ENCODE assay signal across 13 mouse cellular contexts in the genomic region with DNA sequence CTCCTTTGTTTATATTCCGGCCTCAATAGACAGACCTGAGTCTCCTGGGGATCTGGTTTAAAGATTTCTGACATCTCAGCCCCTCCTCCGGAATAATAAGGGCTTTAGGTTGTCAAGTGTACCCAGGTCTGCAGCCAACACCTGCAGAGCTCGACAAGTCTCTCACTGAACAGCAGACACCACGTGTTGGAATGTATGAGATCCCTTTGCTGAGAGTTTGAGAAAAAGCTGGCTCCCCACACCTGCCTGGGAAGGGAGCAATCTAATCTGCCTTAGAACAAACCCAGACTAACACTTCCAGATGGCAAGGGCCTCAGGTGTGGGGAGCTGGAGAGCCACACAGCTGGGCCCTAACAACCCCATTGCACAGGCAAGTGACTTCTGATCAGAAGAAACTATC.
DNase-seq lines count a peak whose midpoint lies in the region; ATAC-seq and TF ChIP-seq lines count a peak whose summit lies in the region.
"Had no signal": no experiment of that assay in that cellular context is flagged by ENCODE, and none has a peak within 500 bp of the region (broad histone marks: within the 10 kb centered on the region; RNA-seq: fewer than 3 reads in every experiment).

No protein-coding gene starts in this region.

- H3K27me3 ChIP-seq in midbrain, embryonic 11.5 days (ENCODE audit: control insufficient read depth, insufficient read depth, low read length) = no peaks in the 10 kb centered on the region
- H3K27me3 ChIP-seq in midbrain, postnatal 0 days (ENCODE audit: insufficient read depth, low read length) = no peaks in the 10 kb centered on the region
- no peaks in the 10 kb centered on the region for H3K27me3 ChIP-seq in intestine, embryonic 15.5 days (replicated peaks)
- H3K27me3 ChIP-seq in stomach, embryonic 16.5 days (ENCODE audit: control insufficient read depth, insufficient read depth, low read length) = no peaks in the 10 kb centered on the region
- no peaks in the 10 kb centered on the region for H3K27me3 ChIP-seq in hindbrain, embryonic 10.5 days (ENCODE audit: insufficient read depth, poor library complexity, severe bottlenecking)

- H3K36me3 ChIP-seq in midbrain, embryonic 11.5 days (ENCODE audit: control insufficient read depth, insufficient read depth, low read length) = no peaks in the 10 kb centered on the region
- no peaks in the 10 kb centered on the region for H3K36me3 ChIP-seq in midbrain, postnatal 0 days (ENCODE audit: insufficient read depth, low read length)
- H3K36me3 ChIP-seq in intestine, embryonic 15.5 days = no peaks in the 10 kb centered on the region
- H3K36me3 ChIP-seq in stomach, embryonic 16.5 days (ENCODE audit: control insufficient read depth, insufficient read depth, low read length) = no peaks in the 10 kb centered on the region
- no peaks in the 10 kb centered on the region for H3K36me3 ChIP-seq in hindbrain, embryonic 10.5 days

- peak; percentile 83 for DNase-seq in midbrain, embryonic 11.5 days (ENCODE audit: low spot score, missing footprints)
- no peak for DNase-seq in midbrain, postnatal 0 days (ENCODE audit: low spot score)
- DNase-seq in yolk sac, embryonic 10.5 days (ENCODE audit: low spot score) = peak; percentile 19
- DNase-seq in embryo, embryonic 10 days (ENCODE audit: low spot score) = no peak
- no peak for DNase-seq in hindbrain, embryonic 10.5 days (ENCODE audit: low spot score)
- DNase-seq: cerebellum, adult 8-10 months; kidney, postnatal 10 days; left cerebral cortex, postnatal 4 days; midbrain, embryonic 14.5 days; right cerebral cortex, postnatal 25 days had no signal

- 30% methylated on average over 4 of the region's 4 CpGs for WGBS in midbrain, embryonic 11.5 days
- WGBS in midbrain, postnatal 0 days = 23% methylated on average over 4 of the region's 4 CpGs
- WGBS in intestine, embryonic 15.5 days = 15% methylated on average over 4 of the region's 4 CpGs
- WGBS in stomach, embryonic 16.5 days = 15% methylated on average over 4 of the region's 4 CpGs
- WGBS in hindbrain, embryonic 10.5 days = 40% methylated on average over 4 of the region's 4 CpGs

- H3K4me3 ChIP-seq in midbrain, embryonic 11.5 days (ENCODE audit: low read depth, low read length) = no peak overlapping the region
- no peak overlapping the region for H3K4me3 ChIP-seq in midbrain, postnatal 0 days (ENCODE audit: low read depth, low read length)
- H3K4me3 ChIP-seq in intestine, embryonic 15.5 days (replicated peaks) = no peak overlapping the region
- no peak overlapping the region for H3K4me3 ChIP-seq in stomach, embryonic 16.5 days (replicated peaks; ENCODE audit: low read length)
- no peak overlapping the region for H3K4me3 ChIP-seq in hindbrain, embryonic 10.5 days

- H3K27ac ChIP-seq in midbrain, embryonic 11.5 days (ENCODE audit: low read depth, low read length) = no peak overlapping the region
- no peak overlapping the region for H3K27ac ChIP-seq in midbrain, postnatal 0 days (ENCODE audit: low read depth, low read length)
- peak overlapping the region; percentile 73 for H3K27ac ChIP-seq in intestine, embryonic 15.5 days
- peak overlapping the region; percentile 91 for H3K27ac ChIP-seq in stomach, embryonic 16.5 days (ENCODE audit: low read length)
- H3K27ac ChIP-seq in hindbrain, embryonic 10.5 days = no peak overlapping the region

- H3K9me3 ChIP-seq in midbrain, embryonic 11.5 days (ENCODE audit: control insufficient read depth, low read length) = no peaks in the 10 kb centered on the region
- no peaks in the 10 kb centered on the region for H3K9me3 ChIP-seq in midbrain, postnatal 0 days (ENCODE audit: low read length)
- no peaks in the 10 kb centered on the region for H3K9me3 ChIP-seq in intestine, embryonic 15.5 days
- H3K9me3 ChIP-seq in stomach, embryonic 16.5 days (replicated peaks; ENCODE audit: control insufficient read depth, low read length) = no peaks in the 10 kb centered on the region
- no peaks in the 10 kb centered on the region for H3K9me3 ChIP-seq in hindbrain, embryonic 10.5 days

- ATAC-seq in midbrain, embryonic 11.5 days (ENCODE audit: low FRiP score) = no peak
- no peak for ATAC-seq in midbrain, postnatal 0 days (ENCODE audit: low FRiP score)
- peak; percentile 59 for ATAC-seq in intestine, embryonic 15.5 days
- ATAC-seq in stomach, embryonic 16.5 days (ENCODE audit: insufficient read depth, low FRiP score) = peak; percentile 61
- ATAC-seq: hindbrain, embryonic 16.5 days had no signal

- no peak for TF ChIP-seq CTCF in midbrain, postnatal 0 days (IDR thresholded peaks at IDR 0.05)

- no peak overlapping the region for H3K4me2 ChIP-seq in midbrain, embryonic 11.5 days
- H3K4me2 ChIP-seq in midbrain, postnatal 0 days (ENCODE audit: low read depth, low read length, poor library complexity, severe bottlenecking) = no peak overlapping the region
- no peak overlapping the region for H3K4me2 ChIP-seq in intestine, embryonic 15.5 days (replicated peaks)
- no peak overlapping the region for H3K4me2 ChIP-seq in stomach, embryonic 16.5 days (ENCODE audit: low read depth, low read length)

- no peak overlapping the region for H3K9ac ChIP-seq in midbrain, embryonic 11.5 days (ENCODE audit: low read length)
- H3K9ac ChIP-seq in midbrain, postnatal 0 days (replicated peaks; ENCODE audit: low read length, poor library complexity, severe bottlenecking) = no peak overlapping the region
- H3K9ac ChIP-seq in intestine, embryonic 15.5 days = no peak overlapping the region; the same call in 1 of the 2 replicates
- 0 out of 2 replicates have a peak overlapping the region, but pooled peaks have one; percentile 32 for H3K9ac ChIP-seq in stomach, embryonic 16.5 days (ENCODE audit: low read length)

- H3K4me1 ChIP-seq in midbrain, embryonic 11.5 days (ENCODE audit: control insufficient read depth, insufficient read depth, low read length) = peaks cover 2% of the 10 kb centered on the region; the same call in 1 of the 2 replicates
- no peaks in the 10 kb centered on the region for H3K4me1 ChIP-seq in midbrain, postnatal 0 days (ENCODE audit: insufficient read depth, low read length)
- peaks cover 61% of the 10 kb centered on the region for H3K4me1 ChIP-seq in intestine, embryonic 15.5 days (replicated peaks)
- peaks cover 39% of the 10 kb centered on the region for H3K4me1 ChIP-seq in stomach, embryonic 16.5 days (ENCODE audit: control insufficient read depth, insufficient read depth, low read length)
- peaks cover 28% of the 10 kb centered on the region for H3K4me1 ChIP-seq in hindbrain, embryonic 10.5 days (replicated peaks)

Comparison
In these comparisons a context has a peak if more than half of its experiments do, and no peak if none do; other contexts are left out.
1. DNase-seq: peak in midbrain, embryonic 11.5 days (single experiment) and yolk sac, embryonic 10.5 days (single experiment); none in midbrain, postnatal 0 days (single experiment), embryo, embryonic 10 days (single experiment) and hindbrain, embryonic 10.5 days (single experiment).
2. ATAC-seq: peak in intestine, embryonic 15.5 days (single experiment) and stomach, embryonic 16.5 days (single experiment); none in midbrain, embryonic 11.5 days (single experiment) and midbrain, postnatal 0 days (single experiment).
3. H3K27ac ChIP-seq: peak in intestine, embryonic 15.5 days (single experiment) and stomach, embryonic 16.5 days (single experiment); none in midbrain, embryonic 11.5 days (single experiment), midbrain, postnatal 0 days (single experiment) and hindbrain, embryonic 10.5 days (single experiment).